Mouse (Mus musculus) natural killer cell, adult 2 months (primary cell): ENCODE measurements at regions not wholly inside any gene's neighbourhood (a gene's known extent, or its start where the extent isn't known, plus 50 kb on each side); places are given as distances from the start of the nearest gene placed in this dataset.

Source experiments
- DNase-seq, 2 experiments: peaks; one replicate each; pipeline ENCODE4 v3.0.0; 2022; ENCODE audit warnings: low spot score in 2 of 2

DNA sequence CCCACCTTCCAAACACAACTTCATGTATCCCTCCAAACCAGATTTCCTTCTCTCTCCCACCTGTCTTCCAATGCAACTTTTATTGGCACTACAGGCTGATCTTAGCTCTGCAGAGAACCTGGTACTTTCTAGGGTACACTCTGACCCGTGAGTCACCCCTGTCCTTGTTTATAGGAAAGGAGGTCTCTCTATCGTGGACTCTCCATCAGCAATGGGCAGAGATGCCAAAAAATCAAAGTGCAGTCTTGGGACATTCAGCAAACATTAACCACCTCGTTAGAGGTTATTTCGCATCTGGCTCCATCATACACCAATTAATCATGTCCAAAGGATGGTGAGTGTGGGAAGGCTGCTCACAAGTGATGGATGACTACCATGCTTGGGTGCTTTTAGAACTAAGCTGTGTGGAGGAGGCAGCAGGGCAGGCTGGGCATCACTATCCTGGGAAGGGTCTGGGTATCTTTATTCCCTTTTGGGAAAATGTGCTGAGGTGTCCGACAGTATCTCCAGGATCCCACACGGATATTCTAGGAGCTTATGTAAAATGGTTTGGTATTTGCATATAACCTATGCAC, 214.0 kb upstream of the Dynlrb2 start:
- DNase-seq, result no peak

DNA sequence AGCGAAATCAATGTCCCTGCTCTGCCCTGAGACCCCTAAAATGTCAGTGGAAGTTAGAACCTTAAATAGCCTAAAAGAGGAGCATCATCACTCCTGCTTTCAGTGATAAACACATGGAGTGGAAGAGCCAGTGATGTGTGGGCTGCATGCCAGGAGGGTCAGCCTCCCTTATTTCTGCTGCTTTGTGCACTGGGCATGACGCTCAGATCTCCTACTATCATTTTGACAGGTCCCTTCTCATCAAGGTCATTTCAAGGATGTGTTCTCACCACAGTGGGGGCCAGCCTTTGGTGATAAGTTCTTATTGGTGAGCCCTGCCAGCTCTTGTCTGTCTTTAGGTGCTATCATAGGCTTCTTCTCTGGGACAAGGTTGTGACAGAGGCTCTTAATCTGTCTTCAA, 215.5 kb upstream of the Dynlrb2 start:
- no peak for DNase-seq

- no peak for DNase-seq
Observed at GRCm38 (mm10) chr8:116283990-116284389, 220.8 kb upstream of the Dynlrb2 start.

- no peak for DNase-seq
Observed at GRCm38 (mm10) chr8:116282341-116282740, 222.4 kb upstream of the Dynlrb2 start.

DNA sequence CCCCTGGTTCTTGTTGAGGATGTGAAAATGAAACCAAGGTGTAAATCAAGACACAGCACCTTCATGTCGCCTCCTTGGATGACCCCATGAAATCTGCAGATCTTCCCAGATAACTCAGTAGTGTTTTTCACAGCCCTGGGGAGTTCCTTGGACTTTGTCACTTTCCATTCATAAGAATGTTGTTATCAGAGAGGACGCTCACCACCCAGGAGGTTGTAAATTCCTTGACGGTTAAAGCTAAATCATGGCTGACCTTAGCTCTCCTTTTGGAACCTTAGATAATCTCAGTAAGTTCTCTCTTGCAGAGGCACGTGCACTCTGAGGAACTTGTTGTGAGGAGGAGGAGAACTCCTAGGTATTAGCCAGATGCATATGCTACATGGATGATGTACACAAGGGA, 229.8 kb upstream of the Dynlrb2 start:
- DNase-seq, result no peak

GRCm38 (mm10) chr8:116271238-116271637, 233.5 kb upstream of the Dynlrb2 start:
- DNase-seq, result no peak

DNA sequence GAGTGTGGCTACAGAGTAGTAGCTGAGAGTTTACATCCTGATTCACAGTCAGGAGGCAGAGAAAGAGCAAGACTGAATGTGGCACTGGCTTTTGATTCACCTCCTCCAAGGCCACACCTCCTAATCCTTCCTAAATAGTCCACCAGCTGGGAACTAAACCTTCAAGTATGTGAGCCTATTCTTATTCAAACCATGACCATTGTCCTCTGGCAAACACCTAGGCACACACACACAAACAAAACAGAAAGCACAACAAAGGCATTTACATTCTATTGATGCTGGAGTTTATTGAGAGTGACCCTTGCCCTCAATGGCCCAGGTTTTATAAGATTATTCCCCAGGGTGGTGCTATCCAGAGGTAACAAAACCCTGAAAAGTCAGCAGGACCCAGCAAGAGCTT, 235.4 kb upstream of the Dynlrb2 start:
- no peak for DNase-seq

DNA sequence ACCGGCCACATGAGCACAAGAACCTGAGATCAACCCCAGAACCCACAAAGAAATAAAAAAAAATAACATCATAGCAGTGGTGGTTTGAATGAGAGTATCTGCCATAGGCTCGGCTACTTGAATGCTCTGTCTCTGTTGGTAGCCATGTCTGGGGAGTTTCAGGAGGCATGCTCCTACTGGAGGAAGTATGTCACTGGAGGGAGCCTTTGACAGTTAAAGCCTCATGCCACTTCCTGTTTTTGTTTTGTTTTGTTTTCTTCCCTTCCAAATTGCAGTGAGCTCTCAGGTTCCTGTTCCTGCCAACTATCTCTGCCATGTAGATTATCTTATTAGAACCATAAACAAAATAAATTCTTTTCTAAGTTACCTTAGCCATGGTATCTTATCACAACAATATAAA, 236.1 kb upstream of the Dynlrb2 start:
- no peak for DNase-seq

GRCm38 (mm10) chr8:116268161-116268560, 236.6 kb upstream of the Dynlrb2 start:
- DNase-seq, result no peak

DNA sequence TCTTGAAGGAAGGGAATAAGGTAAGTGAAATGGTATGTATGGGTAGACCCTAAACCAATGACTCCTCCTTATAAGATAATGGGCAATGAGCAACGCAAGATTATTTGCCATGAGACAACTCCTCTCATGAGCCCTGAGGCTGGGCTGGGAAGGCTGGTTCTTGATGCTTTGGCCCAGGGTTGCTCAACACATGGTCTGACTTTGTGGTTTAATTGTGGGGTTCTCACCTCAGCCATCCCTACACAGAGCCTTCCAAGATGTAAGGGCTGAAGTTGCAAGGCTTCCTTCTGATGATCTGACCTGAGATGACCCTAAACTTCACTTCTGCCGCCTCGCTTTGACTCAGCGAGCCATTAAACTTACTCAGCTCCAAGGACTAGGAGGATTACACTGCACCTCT, 237.8 kb upstream of the Dynlrb2 start:
- DNase-seq, result no peak

DNA sequence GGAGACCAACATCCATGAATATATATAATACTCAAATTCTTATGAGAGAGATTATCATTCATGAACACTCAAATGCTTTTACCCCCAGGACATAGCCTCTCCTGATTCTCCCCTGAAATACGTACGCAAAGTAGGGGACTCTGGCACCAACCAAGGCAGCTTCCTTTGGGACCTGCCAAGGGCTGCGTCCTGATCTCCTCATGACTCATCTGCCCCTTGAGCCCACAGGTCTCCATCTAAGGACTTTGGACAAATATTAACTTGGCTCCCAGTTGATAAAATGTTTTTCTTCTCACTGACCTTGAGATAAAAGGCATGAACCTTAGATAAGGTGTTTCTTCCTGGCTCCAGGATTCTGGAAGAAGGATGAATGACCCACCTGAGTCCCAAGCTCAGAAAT, 239.2 kb upstream of the Dynlrb2 start:
- no peak for DNase-seq

DNA sequence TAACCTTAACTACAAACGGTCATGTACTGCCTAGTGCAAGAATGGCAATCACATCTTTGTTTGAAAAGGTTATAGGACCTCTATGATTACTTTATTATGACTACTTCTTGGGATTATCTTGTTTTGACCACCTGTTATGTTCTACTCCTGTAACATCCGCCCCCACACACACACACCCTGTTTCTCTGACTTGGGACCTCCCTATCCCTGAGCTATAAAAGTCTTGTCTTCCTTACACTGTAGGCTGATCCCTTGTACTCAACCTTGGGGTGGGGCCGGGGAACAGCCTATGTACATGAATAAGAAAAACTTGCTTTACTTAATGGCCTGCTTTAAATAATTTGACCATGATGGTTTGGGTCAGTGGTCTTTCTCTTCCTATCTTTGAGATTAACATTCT, 240.7 kb upstream of the Dynlrb2 start:
- no peak for DNase-seq

- no peak for DNase-seq
Observed at GRCm38 (mm10) chr8:116261286-116261685, 243.5 kb upstream of the Dynlrb2 start.

DNA sequence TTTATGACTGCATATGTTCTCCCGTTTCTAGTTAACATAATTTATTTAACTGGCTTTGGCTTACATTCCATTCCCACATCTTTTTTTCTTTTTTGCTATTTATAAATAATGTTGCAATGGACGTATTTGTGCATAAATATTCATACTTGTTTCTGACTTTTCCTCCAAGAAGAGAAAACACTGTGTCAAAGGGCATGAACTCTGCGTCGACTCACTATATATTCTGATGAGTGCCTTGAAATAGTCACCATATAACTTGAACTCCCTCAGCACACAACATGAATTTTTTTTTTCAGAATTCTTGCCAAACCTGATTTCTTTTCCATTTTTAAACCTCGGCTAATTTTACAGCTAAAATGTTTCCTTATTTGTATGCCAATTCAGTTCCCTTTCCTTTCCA, 249.4 kb upstream of the Dynlrb2 start:
- no peak for DNase-seq

- DNase-seq, result no peak
Observed at GRCm38 (mm10) chr8:116252455-116253216, 252.1 kb upstream of the Dynlrb2 start.

DNA sequence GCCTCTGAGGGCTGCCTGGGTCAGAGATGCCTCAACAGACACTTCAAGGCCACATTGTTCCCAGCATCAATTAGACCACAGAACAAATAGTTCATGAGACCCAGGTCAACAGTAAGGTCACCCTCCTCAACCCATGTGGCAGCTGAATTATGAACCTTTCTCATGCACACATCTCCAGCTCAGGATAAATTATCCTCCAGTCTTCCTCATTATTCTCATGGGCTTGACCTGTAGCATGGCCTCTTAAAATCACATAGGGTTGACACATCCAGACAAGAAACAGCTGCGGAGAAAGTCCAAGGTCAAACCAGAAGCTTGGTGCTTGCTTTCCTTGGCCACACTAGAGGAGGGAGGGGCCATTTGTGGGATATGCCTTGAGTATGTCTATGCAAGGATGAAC, 256.4 kb upstream of the Dynlrb2 start:
- DNase-seq, result no peak

- no peak for DNase-seq
Observed at GRCm38 (mm10) chr8:116243493-116243892, 261.3 kb upstream of the Dynlrb2 start.

- DNase-seq, result no peak
Observed at GRCm38 (mm10) chr8:116242972-116243371, 261.8 kb upstream of the Dynlrb2 start.

DNA sequence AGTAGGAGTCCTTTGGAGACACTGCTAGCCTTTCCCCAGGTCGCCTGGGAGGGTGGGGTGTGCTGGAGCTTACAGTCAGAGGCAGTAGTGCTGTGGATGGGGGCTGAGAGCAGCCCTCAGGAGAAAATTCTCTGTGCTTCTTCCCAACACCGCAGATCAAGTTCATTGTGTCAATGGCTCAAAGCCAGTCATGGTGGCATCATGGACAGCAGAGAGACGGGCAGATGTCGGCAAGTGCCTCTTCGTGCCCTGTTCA, 262.9 kb upstream of the Dynlrb2 start:
- DNase-seq, result no peak

DNA sequence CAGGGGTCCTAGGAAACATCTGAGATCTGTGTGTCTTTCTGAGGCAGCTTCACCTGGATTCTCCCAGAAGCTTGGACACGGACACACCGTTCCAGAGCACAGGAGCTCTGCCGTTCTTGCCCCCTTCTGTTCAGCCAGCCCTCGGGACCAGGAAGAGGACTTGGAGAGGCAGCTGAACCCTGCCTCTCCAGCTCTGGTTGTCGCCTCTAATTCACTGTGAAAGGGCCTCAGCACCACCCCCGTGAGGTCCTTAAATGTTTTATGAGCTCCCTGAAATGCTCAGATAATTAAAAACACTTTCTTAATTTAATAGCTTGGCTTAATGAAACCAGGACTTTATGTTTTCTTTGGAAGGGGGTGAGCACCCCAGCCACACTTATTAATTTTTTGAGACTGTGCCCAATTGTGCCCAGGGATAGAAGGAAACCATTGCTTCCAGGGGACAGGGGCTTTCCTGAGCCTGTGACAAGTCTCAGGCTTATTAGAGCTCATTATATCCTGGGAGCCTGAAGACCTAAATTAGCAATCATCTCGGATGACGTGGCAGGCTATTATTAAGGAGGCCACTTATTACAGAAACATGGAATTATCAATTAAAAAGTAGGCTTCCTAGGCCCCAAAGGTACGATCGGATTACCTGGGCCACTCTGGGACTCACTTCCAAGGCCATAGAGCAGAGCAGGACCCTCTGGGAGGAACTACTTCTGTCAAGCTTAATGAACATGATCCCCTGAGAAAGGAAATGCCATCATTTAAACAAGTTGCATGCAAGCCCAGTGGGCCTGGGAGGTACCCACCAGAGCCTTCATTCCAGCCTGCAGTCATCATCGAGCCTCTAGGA, 263.4 kb upstream of the Dynlrb2 start:
- DNase-seq, result no peak

GRCm38 (mm10) chr8:116238670-116239069, 266.1 kb upstream of the Dynlrb2 start:
- DNase-seq, result no peak

DNA sequence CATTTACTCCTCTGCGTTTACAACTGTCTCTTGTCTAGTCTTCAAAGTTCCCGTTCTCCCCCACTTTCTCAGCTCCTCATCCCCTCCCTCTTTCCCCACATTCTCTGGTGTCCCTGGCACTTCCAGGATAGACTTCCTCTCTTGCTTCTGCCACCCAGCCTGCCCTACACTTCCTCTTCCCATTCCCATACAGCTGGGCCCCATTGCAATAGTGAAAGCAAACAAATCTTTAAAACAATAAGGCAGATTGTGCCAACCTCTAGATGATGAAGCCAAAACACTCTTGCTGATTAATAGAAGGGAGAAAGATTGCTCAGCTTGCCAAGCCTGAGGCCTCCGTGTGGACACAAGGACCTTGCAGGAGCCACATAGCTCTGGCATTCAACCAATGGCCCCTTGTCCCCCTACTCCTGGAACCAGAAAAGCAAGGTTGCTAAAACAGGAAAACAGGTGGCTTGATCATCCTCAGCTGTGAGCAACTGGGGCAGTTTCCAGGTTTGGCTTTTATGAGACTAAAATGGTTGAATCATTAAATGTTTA, 267.1 kb upstream of the Dynlrb2 start:
- no peak for DNase-seq

- DNase-seq, result no peak
Observed at GRCm38 (mm10) chr8:116229654-116230136, 275.1 kb upstream of the Dynlrb2 start.
